Mouse (Mus musculus): Measurements from ENCODE around the gene Tmem223. TPM values are rescaled to one million over a fixed set of nuclear protein-coding genes. Genes with fewer than 3 reads are reported as not detected.

Tmem223 gene
- polyA plus RNA-seq, 1 experiment from 2014 or later: 202 TPM

GRCm38 (mm10) chr19:8755652-8756051, 15.1 kb upstream of the Tmem223 start:
- no peak overlapping the region for H3K9ac ChIP-seq
- no peak overlapping the region for H3K27ac ChIP-seq
- no peaks in the 10 kb centered on the region for H3K27me3 ChIP-seq
- no peaks in the 10 kb centered on the region for H3K9me3 ChIP-seq
- H3K36me3 ChIP-seq: peaks cover 41% of the 10 kb centered on the region
- no peak overlapping the region for H3K4me3 ChIP-seq
- peaks cover 18% of the 10 kb centered on the region for H3K4me1 ChIP-seq
- 76% methylated on average over 3 of the region's 3 CpGs for WGBS
- ATAC-seq (ENCODE audit: insufficient number of reproducible peaks, insufficient read depth, low FRiP score, low TSS enrichment): no peak
- H3K4me2 ChIP-seq (replicated peaks): peak overlapping the region; percentile 61

DNA sequence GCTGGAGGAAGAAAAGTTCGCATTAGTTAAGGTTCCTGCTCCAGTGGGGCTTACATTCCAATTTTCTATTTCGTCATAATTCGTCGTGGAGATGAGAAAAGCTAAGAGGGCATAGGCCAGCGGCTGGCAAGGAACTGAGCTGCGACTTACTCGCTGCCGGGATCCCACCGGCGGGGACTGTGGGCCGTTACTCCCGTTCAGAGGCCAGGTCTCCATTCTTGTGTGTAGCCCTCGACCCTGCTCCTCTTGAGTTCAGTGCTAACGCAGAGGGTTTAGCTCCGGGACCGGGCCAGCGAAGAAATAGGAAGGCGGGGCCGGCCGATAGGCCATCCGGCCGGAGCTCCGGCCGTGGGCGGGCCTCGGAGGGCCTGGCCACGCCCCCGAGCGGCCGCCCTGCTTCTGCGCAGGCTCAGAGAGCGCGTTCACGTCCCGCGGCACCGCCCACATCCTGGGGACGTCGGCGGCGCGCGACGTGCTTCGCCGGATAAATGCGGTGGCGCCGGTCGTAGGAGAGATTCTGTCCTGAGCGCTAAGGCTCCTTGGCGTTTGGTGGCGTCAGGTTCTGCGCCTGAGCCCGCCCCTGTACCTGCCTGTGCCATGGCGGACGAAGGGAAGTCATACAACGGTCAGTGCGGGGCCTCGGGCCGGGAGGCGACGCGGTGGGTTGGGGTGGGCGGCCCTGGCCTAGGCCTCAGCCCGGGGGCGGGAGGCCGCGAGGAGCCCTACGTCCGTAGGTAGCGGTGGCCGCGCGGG, 14.0 kb upstream of the Tmem223 start, which contains the start of gene Nxf1:
Nxf1 (plus strand) TSS at position 439 of the 753 bp plus-strand sequence.
- peaks cover 32% of the 10 kb centered on the region for H3K36me3 ChIP-seq
- H3K27me3 ChIP-seq: no peaks in the 10 kb centered on the region
- peak; percentile 82 for ATAC-seq (ENCODE audit: insufficient number of reproducible peaks, insufficient read depth, low FRiP score, low TSS enrichment)
- no peaks in the 10 kb centered on the region for H3K9me3 ChIP-seq
- peak within 1 kb of the TSS; percentile 61 for H3K4me2 ChIP-seq (replicated peaks)
- WGBS: under 1% methylated on average over 75 of the region's 75 CpGs
- H3K9ac ChIP-seq: peak within 1 kb of the TSS; percentile 99
- peak within 1 kb of the TSS; percentile 100 for H3K4me3 ChIP-seq
- H3K4me1 ChIP-seq: peaks cover 18% of the 10 kb centered on the region
- peak within 1 kb of the TSS; percentile 93 for H3K27ac ChIP-seq

GRCm38 (mm10) chr19:8757471-8757998, 13.3 kb upstream of the Tmem223 start:
- H3K9me3 ChIP-seq: no peaks in the 10 kb centered on the region
- peaks cover 18% of the 10 kb centered on the region for H3K4me1 ChIP-seq
- ATAC-seq (ENCODE audit: insufficient number of reproducible peaks, insufficient read depth, low FRiP score, low TSS enrichment): no peak
- peak overlapping the region; percentile 93 for H3K27ac ChIP-seq
- peak overlapping the region; percentile 99 for H3K9ac ChIP-seq
- peak overlapping the region; percentile 61 for H3K4me2 ChIP-seq (replicated peaks)
- peak overlapping the region; percentile 100 for H3K4me3 ChIP-seq
- H3K27me3 ChIP-seq: no peaks in the 10 kb centered on the region
- H3K36me3 ChIP-seq: peaks cover 31% of the 10 kb centered on the region
- WGBS: 7% methylated on average over 14 of the region's 14 CpGs

DNA sequence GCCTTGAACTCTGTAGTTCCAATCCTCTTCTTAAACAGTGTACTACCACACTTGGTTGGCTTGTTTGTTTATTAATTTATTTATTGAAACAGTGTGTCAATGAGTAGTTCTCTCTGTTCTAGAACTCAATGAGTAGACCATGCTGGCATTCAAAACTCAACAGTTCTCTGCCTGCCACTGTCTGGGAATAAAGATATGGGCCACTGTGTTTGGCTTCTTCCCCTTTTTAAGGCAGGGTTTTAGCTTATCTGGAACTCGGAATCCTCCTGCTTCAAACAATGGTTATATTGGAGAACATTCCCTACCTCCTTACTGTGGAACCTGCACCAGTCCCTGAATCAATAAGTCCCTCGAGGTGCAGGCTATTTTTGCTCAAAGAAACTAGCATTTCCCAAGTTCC, 11.9 kb upstream of the Tmem223 start:
- Histone ChIP-seq H3K27ac (no peak overlapping the region), H3K36me3 (peaks cover 37% of the 10 kb centered on the region), H3K4me2 (replicated peaks) (no peak overlapping the region), H3K4me3 (no peak overlapping the region), H3K4me1 (peaks cover 18% of the 10 kb centered on the region), H3K9ac (no peak overlapping the region), H3K27me3 (no peaks in the 10 kb centered on the region), H3K9me3 (no peaks in the 10 kb centered on the region)
- no peak for ATAC-seq (ENCODE audit: insufficient number of reproducible peaks, insufficient read depth, low FRiP score, low TSS enrichment)
- WGBS: 82% methylated on average over 2 of the region's 2 CpGs

GRCm38 (mm10) chr19:8760757-8761156, 10.0 kb upstream of the Tmem223 start:
- WGBS: 82% methylated on average over 2 of the region's 2 CpGs
- no peak for ATAC-seq (ENCODE audit: insufficient number of reproducible peaks, insufficient read depth, low FRiP score, low TSS enrichment)
- no peak overlapping the region for H3K9ac ChIP-seq
- no peak overlapping the region for H3K4me3 ChIP-seq
- peaks cover 7% of the 10 kb centered on the region; the same call in 1 of the 2 replicates for H3K9me3 ChIP-seq
- peaks cover 15% of the 10 kb centered on the region for H3K4me1 ChIP-seq
- H3K27me3 ChIP-seq: no peaks in the 10 kb centered on the region
- no peak overlapping the region for H3K4me2 ChIP-seq (replicated peaks)
- peaks cover 39% of the 10 kb centered on the region for H3K36me3 ChIP-seq
- no peak overlapping the region for H3K27ac ChIP-seq

DNA sequence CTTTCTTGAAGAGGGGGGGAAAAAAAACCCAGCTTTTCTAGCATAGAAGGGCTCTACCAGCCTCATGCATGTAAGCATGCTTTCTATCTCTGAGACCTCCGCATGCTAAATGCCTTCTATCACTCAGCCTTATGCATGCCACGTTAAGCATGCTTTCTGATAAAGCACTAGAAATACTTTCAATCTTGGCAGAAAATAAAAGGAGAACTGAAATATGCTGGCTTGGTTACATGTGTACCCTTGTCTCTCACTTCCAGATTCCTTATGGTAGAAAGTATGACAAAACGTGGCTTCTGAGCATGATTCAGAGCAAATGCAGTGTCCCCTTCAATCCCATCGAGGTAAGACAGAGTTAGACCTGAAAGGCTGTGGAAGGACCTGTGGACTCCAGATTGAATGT, 7.5 kb upstream of the Tmem223 start:
- ATAC-seq (ENCODE audit: insufficient number of reproducible peaks, insufficient read depth, low FRiP score, low TSS enrichment): no peak
- Histone ChIP-seq H3K4me2 (replicated peaks) (no peak overlapping the region), H3K4me1 (peaks cover 7% of the 10 kb centered on the region), H3K9me3 (peaks cover 7% of the 10 kb centered on the region; the same call in 1 of the 2 replicates), H3K27ac (no peak overlapping the region), H3K36me3 (peaks cover 64% of the 10 kb centered on the region), H3K9ac (no peak overlapping the region), H3K27me3 (no peaks in the 10 kb centered on the region), H3K4me3 (no peak overlapping the region)
- WGBS: 90% methylated on average over 4 of the region's 4 CpGs

- 95% methylated on average over 9 of the region's 9 CpGs for WGBS
- peaks cover 7% of the 10 kb centered on the region; the same call in 1 of the 2 replicates for H3K9me3 ChIP-seq
- H3K4me2 ChIP-seq (replicated peaks): no peak overlapping the region
- ATAC-seq (ENCODE audit: insufficient number of reproducible peaks, insufficient read depth, low FRiP score, low TSS enrichment): no peak
- no peaks in the 10 kb centered on the region for H3K27me3 ChIP-seq
- 0 out of 2 replicates have a peak, but pooled peaks cover 4% of the 10 kb centered on the region for H3K4me1 ChIP-seq
- no peak overlapping the region for H3K9ac ChIP-seq
- H3K27ac ChIP-seq: no peak overlapping the region
- no peak overlapping the region for H3K4me3 ChIP-seq
- peaks cover 82% of the 10 kb centered on the region for H3K36me3 ChIP-seq
Measured at GRCm38 (mm10) chr19:8765562-8765961, 5.2 kb upstream of the Tmem223 start.

DNA sequence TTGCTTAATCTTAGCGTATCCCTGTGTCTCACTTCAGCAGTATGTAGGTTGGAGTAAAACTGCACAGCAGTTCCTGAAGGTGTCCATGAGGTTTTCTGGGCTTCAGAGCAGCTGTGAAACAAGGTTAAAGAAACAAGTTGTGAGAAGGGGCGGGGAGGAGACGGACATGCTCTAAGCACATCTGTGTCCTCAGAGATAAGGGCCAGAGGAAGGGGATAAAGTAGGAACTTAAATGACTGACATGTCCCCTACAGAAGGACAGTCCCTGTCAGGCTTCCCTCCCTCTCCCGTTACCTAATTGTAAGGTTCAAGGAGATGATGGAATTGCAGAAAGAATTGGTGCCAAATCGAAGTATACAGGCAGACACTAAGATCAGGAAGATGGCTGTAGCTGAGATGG, 2.2 kb downstream of the Tmem223 start:
- Histone ChIP-seq H3K9me3 (no peaks in the 10 kb centered on the region), H3K4me2 (replicated peaks) (peak overlapping the region; percentile 95), H3K27me3 (no peaks in the 10 kb centered on the region), H3K9ac (no peak overlapping the region), H3K4me1 (peaks cover 31% of the 10 kb centered on the region), H3K36me3 (peaks cover 40% of the 10 kb centered on the region), H3K27ac (peak overlapping the region; percentile 99), H3K4me3 (peak overlapping the region; percentile 78)
- WGBS: 80% methylated on average over 5 of the region's 5 CpGs
- ATAC-seq (ENCODE audit: insufficient number of reproducible peaks, insufficient read depth, low FRiP score, low TSS enrichment): no peak

DNA sequence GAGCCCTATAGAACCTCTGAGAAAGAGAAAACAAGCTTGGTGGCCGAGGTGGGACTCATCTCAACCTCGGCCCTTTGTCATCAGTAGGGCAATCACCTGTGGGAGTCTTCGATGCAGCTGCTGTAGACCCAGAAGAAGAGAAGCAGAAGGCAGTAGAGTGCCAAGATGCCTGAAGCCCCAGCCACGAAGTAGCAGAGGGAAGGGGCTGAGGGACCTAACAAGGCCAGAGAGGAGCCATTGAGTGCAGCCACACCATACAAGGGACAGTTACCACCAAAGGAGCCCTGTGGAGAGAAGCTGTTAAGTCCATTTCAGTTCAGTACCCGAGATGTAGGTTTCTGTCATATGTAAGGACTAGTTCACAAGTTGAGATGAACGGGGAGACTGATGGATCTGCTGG, 2.6 kb downstream of the Tmem223 start:
- peak overlapping the region; percentile 99 for H3K27ac ChIP-seq
- H3K4me3 ChIP-seq: peak overlapping the region; percentile 78
- H3K4me1 ChIP-seq: peaks cover 31% of the 10 kb centered on the region
- peak overlapping the region; percentile 96 for H3K9ac ChIP-seq
- 60% methylated on average over 6 of the region's 6 CpGs for WGBS
- ATAC-seq (ENCODE audit: insufficient number of reproducible peaks, insufficient read depth, low FRiP score, low TSS enrichment): no peak
- H3K4me2 ChIP-seq (replicated peaks): peak overlapping the region; percentile 95
- no peaks in the 10 kb centered on the region for H3K9me3 ChIP-seq
- H3K36me3 ChIP-seq: peaks cover 40% of the 10 kb centered on the region
- H3K27me3 ChIP-seq: no peaks in the 10 kb centered on the region

GRCm38 (mm10) chr19:8774086-8774835, 3.5 kb downstream of the Tmem223 start, which contains the start of gene Tmem179b:
Tmem179b (minus strand) TSS chr19:8774467.
- Histone ChIP-seq H3K4me1 (peaks cover 31% of the 10 kb centered on the region), H3K4me2 (replicated peaks) (peak within 1 kb of the TSS; percentile 95), H3K27me3 (no peaks in the 10 kb centered on the region), H3K36me3 (peaks cover 34% of the 10 kb centered on the region), H3K27ac (peak within 1 kb of the TSS; percentile 99), H3K9me3 (no peaks in the 10 kb centered on the region), H3K4me3 (peak within 1 kb of the TSS; percentile 78), H3K9ac (peak within 1 kb of the TSS; percentile 96)
- under 1% methylated on average over 67 of the region's 68 CpGs for WGBS
- ATAC-seq (ENCODE audit: insufficient number of reproducible peaks, insufficient read depth, low FRiP score, low TSS enrichment): peak; percentile 81

- ATAC-seq (ENCODE audit: insufficient number of reproducible peaks, insufficient read depth, low FRiP score, low TSS enrichment): peak; percentile 10; the same call in 1 of the 2 replicates
- Histone ChIP-seq H3K4me3 (peak overlapping the region; percentile 78), H3K9ac (peak overlapping the region; percentile 96), H3K9me3 (no peaks in the 10 kb centered on the region), H3K4me1 (peaks cover 31% of the 10 kb centered on the region), H3K36me3 (peaks cover 33% of the 10 kb centered on the region), H3K27me3 (no peaks in the 10 kb centered on the region), H3K27ac (peak overlapping the region; percentile 99), H3K4me2 (replicated peaks) (peak overlapping the region; percentile 95)
- 5% methylated on average over 20 of the region's 20 CpGs for WGBS
Measured at GRCm38 (mm10) chr19:8774951-8775421, 4.2 kb downstream of the Tmem223 start.
